Mouse (Mus musculus) T-cell, adult 2 months (primary cell): Measurements from ENCODE around the gene Adgrg3.
A peak's percentile ranks its signal among the peaks of the same experiment; 100 is the strongest.

Source experiments
- DNase-seq: peaks from one replicate; pipeline ENCODE4 v3.0.0; 2022; ENCODE audit warnings: low spot score

The Adgrg3 gene

DNA sequence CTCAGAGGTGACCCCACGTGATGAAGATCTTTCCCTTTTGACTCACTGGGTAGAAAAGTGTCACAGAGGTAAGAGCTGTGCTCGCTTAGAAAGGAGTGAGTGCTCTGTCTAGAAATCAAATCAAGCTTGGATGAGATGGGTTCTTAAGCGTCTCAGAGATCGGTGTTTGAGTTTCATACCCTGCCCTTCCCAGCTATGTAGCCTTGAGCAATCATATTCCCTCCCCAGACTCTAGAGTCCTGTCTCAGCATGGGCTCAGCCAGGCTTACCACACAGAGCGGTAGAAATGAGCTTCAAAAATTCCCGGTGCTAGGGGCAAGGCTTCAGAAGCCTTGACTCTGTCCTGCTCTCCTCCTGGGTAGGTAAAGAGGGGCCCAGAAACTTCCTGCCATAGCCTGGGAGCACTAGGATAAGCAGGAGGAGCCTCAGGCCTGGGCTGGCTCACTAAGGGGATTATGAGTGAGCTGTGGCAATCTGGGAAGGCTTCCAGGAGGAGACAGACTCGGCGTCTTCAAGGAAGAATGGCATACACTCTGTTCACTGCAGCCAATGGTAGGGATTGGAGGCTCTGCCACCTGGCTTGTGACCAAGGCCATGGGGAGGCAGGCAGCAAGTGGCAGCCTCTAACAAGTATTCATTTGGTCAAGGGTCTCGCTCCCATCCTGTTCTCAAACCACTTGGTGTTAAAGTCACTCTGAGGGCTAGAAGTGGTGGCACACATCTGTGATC lies 24.3 kb upstream of the Adgrg3 start:
- DNase-seq: no peak

DNA sequence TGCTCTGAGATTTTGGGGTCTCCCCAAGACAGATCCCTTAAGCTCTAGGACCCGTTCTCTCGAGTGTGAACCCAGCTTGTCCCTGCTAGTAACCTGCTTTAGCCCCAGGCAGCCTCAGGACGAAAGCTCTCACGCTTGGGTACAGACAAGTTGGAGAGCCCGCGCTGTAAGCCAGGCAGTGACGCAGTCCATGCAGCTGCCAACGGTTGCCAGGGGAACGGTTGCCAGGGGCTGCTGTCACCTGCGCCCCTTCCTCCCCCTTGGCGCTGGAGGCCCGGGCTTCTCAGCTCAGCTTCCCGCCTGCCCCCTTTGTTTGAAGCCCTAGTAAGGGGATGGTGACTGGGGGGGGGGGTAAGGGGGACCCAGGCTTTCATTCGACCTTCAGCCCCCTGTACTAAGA lies 23.5 kb upstream of the Adgrg3 start:
- no peak for DNase-seq

- DNase-seq: no peak
Observed at GRCm38 (mm10) chr8:94994510-94994909, 23.0 kb upstream of the Adgrg3 start.

DNA sequence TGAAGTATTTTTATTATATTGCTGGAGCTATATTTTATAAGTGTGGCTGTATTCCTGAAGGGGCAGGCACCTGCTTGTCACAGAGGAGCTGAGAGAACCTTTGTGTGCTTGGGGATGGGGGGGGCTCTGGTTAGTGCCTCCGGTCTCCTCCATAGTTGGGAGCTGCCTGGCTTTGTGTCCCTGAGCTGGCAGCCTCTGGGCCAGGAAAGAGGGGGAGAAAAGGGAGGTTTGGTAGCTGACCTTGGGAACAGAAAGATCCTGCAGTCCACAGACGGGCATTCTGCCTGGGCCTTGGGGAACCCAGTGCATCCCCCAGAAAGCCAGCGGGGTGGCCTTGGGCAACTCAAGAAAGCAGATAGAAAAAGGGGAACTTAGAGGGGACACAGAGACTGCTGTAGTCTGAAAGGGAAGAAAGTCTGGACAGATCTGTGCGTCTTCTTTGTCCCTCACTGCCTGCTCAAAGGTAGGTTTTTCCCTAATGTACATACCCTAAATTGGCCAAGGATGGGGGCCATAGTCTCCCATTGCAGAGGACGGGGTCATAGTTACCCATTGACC lies 22.1 kb upstream of the Adgrg3 start:
- DNase-seq: no peak

GRCm38 (mm10) chr8:94996037-94996436 lies 21.5 kb upstream of the Adgrg3 start:
- no peak for DNase-seq

- no peak for DNase-seq
Observed at GRCm38 (mm10) chr8:94996899-94997856, 20.3 kb upstream of the Adgrg3 start.

- DNase-seq: no peak
Observed at GRCm38 (mm10) chr8:94997857-94998243, 19.6 kb upstream of the Adgrg3 start.

DNA sequence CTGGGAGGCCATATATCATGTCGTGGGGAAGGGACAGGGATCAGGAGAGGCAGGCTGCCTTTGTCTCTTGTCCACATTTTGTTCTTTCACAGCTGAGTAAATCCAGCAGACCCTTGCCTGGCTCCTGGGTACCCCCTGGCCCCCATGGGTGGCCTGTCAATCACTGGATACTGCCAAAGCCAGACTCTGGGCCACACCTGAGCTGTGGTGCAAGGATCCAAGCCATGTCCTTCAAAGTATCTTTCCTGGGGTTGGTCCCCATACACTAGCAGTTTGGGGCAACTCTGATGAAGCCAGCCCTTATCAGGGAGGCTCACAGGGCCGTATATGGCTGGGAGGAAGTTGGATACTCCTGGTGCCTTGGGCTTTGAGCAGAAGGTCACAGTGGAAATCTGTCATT lies 19.1 kb upstream of the Adgrg3 start:
- DNase-seq: no peak

- no peak for DNase-seq
Observed at GRCm38 (mm10) chr8:94999004-94999403, 18.5 kb upstream of the Adgrg3 start.

GRCm38 (mm10) chr8:94999956-95000355 lies 17.5 kb upstream of the Adgrg3 start:
- no peak for DNase-seq

DNA sequence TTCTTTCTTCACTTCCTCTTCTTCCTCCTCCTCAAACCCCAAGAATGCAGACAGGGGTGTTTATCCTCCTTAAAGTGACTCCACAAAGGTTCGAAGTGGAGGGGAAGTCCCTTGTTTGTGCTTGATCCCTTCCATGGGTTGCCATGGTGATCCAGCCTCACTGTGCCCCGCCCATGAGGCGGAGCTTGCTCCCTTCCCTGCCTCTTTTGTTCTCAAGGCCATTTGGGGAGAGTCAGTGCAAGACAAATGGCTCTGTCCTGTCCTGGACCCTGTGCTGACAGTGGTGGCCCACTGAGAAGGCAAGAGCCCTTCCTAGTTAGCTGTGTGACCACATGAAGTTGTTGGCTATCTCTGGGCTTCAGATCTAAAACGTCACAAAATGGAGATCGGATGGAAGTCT lies 16.8 kb upstream of the Adgrg3 start:
- DNase-seq: peak; percentile 56

DNA sequence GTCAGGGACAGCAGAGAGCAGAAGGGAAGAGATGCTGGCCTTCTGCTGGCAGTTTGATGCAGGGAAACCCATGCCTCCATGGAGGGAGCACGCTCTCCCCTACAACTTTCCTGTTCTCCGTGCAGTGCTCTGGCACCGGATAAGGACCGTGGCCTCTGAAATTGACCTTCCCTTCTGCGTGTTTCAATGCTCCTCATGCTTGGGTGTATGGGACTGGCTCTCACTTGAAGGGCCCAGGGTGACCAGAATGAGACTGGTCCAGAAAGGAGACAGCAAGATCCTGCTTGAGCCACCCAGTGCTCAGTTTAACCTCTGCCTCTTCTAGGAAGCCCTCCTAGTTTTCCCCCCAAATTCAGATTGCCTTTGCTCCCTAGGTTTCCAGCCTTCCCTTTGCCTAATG lies 16.3 kb upstream of the Adgrg3 start:
- DNase-seq: no peak

GRCm38 (mm10) chr8:95001655-95002054 lies 15.8 kb upstream of the Adgrg3 start:
- peak; percentile 71 for DNase-seq

DNA sequence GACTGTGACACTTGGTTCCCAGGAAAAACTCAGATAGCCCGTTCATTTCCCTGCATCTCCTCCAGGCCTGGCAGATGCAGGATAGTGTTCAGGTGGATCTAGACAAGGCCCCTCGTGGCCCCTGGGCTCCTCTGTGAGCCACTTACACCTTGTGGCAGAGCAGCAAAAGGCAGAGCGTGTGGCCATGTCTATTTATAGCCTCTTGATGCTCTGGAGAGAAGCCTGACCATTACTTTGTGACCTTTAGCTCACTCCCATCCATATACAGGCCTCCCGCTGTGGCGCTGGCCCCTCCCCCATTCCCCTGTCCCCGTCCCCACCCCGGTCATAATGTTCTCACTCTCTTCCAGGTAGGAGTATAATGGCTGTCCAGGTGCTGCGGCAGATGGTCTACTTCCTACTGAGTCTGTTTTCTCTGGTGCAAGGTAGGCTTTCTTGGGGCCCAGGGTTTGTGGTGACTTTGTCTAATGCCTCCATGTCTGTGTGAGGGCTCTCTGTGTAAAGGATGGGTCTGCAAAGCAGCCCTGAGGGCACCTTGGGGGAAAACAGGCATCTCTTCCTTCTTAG lies 15.3 kb upstream of the Adgrg3 start:
- DNase-seq: no peak

DNA sequence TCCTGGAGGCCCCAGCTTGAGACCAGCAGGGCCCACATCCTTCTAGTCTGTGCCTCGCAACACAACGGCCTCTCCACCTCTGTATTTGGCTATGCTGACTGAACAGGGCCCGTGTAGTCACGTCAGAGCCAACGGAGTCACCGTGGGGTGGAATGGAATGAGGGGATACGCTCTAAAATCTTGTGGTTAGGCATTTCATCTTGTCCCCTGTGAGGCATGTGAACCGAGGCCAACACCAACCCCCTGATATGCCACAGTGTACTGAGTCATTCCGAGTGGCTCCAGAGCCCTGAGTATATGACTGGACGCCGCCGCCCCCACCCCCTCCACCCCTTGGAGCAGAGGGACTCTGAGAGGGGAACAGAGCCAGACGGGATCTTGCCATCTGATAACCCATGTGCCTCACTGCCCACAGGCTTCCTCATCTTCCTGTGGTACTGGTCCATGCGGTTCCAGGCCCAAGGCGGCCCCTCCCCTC lies 5.0 kb upstream of the Adgrg3 start:
- no peak for DNase-seq

DNA sequence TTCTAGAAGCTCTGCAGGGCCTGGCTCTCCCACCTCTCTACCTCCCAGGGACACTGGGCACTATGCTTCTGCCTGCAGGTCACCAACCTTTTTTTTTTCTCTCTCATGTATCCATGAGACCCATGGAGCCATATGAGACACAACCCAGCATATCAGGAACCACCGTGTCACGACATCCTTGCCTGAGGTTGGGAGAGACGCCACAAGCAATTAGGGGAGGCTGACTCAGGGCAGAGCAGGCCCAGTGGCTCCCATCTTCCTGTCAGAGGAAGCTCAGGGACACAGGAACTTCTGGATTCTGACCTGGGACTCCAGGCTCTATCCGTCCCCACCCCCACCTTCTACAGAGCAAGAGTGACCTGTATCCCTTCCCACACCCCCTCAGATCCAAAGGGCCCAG lies 1.6 kb upstream of the Adgrg3 start:
- no peak for DNase-seq

DNA sequence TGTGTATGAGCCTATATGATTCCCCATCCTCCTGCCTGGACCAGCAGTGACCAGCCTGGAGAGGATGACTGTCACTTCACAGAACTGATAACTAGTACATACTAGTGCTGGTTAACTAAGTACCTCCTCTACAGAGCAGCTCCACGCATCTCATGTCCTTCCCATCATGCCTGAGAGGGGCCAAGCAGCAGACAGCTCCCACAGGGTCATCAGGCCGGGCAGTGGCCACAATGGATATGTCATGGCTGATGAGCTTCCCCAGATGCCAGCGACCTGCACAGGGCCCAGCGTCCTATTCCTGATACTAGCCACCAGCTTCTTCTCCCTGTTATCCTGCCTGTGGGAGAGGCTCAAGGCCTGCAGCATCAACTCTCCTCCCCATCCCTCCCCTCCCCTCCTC lies 808 bp upstream of the Adgrg3 start:
- no peak for DNase-seq

GRCm38 (mm10) chr8:95017969-95018635 lies 610 bp downstream of the Adgrg3 start:
- no peak for DNase-seq

DNA sequence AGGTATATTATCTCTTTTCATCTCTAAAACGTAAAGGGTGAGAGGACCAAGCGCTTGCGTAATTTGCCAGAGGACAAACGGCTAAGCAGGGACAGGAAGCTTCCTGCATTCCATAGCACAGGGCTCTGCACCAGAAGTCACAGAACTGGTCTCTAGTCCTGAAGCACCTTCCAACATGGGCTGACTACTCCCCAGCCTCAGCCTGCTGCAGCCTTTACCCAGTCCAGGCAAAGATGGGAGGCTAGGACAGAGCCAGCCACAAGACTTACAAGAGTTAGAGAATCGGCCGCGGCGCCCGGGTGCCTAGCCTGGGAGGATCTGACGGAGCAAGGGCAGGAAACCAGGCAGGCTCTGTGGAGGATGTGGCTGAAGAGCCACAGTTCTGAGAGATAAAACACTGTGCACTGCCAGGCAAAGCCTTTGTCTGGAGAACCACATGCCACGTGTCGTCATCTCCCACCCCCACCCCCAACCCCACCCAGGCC lies 2.8 kb downstream of the Adgrg3 start:
- DNase-seq: peak; percentile 77

DNA sequence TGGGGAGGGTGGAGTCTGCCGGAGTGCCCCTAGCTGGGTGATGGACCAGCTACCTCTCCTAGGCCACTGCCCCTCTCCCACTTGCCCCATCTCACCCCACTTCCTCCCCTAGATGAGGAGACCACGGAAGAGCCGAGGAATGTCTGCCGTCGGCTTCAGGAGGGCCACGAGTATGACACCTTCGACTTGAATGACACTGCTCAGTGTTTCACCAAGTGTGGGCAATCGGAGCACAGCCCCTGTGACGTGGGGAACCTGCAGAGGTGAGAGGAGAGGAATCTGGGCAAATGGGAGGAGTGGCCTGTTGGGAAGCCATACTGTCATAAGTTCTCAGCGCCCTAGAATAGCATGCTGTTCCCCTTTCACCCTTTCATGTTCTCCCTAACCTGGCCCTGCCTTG lies 3.3 kb downstream of the Adgrg3 start:
- DNase-seq: peak; percentile 65

GRCm38 (mm10) chr8:95023201-95023600 lies 5.7 kb downstream of the Adgrg3 start:
- DNase-seq: no peak

- no peak for DNase-seq
Observed at GRCm38 (mm10) chr8:95024387-95024786, 6.9 kb downstream of the Adgrg3 start.
